Mouse (Mus musculus) left cerebral cortex, postnatal 10 days (tissue): ENCODE measurements around the gene Hspb7. TPM values are rescaled to one million over a fixed set of nuclear protein-coding genes. Genes with fewer than 3 reads are reported as not detected.

Experiments used
- DNase-seq, 2 experiments: peaks; one replicate each; pipeline ENCODE4 v3.0.0; 2021 to 2022; ENCODE audit warnings: low spot score in 2 of 2, mixed read lengths in 1 of 2; ENCODE audit errors: extremely low spot score in 1 of 2
- intact Hi-C: fragments of 180-260 bp; cut with DNase I; formaldehyde crosslinking; loops from one replicate; pipeline ENCODE4 v1.15.1; 2025
- total RNA-seq, 2 experiments: library from RNA; stranded (reverse); gene quantifications; 2 replicates each; pipeline ENCODE4 v1.2.3; 2021

Gene Hspb7
- total RNA-seq, 2 experiments from 2014 or later: 0.11 to 0.20 TPM

- intact Hi-C loops: no loop called here
Measured at GRCm38 (mm10) chr4:141411430-141411992, 9.1 kb upstream of the Hspb7 start.

GRCm38 (mm10) chr4:141415924-141416323 is 4.7 kb upstream of the Hspb7 start, which contains the start of gene Clcnkb:
Clcnkb (minus strand) TSS chr4:141416014.
- intact Hi-C loops: no loop called here
- DNase-seq: peak in 1 of 2 experiments; percentile 15

More at GRCm38 (mm10) chr4:141411430-141411992, 9.1 kb upstream of the Hspb7 start:
- DNase-seq: no peak

GRCm38 (mm10) chr4:141419398-141420191 is 984 bp upstream of the Hspb7 start:
- DNase-seq: no peak
- intact Hi-C loops: no loop called here

- intact Hi-C loops: no loop called here
- no peak for DNase-seq
Measured at GRCm38 (mm10) chr4:141420886-141421285, 307 bp downstream of the Hspb7 start.

GRCm38 (mm10) chr4:141421423-141421822 is 844 bp downstream of the Hspb7 start:
- intact Hi-C loops: no loop called here
- DNase-seq: peak in 1 of 2 experiments; percentile 59

- no peak for DNase-seq
- intact Hi-C loops: no loop called here
Measured at GRCm38 (mm10) chr4:141422841-141423240, 2.3 kb downstream of the Hspb7 start.

- DNase-seq: no peak
- intact Hi-C loops: no loop called here
Measured at GRCm38 (mm10) chr4:141423288-141423687, 2.7 kb downstream of the Hspb7 start.

GRCm38 (mm10) chr4:141423691-141424431 is 3.3 kb downstream of the Hspb7 start:
- DNase-seq: no peak
- intact Hi-C loops: no loop called here

GRCm38 (mm10) chr4:141425484-141426479 is 5.2 kb downstream of the Hspb7 start:
- peak; percentile 74 for DNase-seq
- intact Hi-C loops: loop anchor here (5.0 kb wide), 1 partner anchor 137 kb away; no protein-coding TSS in a partner anchor

GRCm38 (mm10) chr4:141426796-141427745 is 6.5 kb downstream of the Hspb7 start:
- intact Hi-C loops: loop anchor here (5.0 kb wide), 1 partner anchor 135 kb away; no protein-coding TSS in a partner anchor
- no peak for DNase-seq

GRCm38 (mm10) chr4:141427921-141428320 is 7.3 kb downstream of the Hspb7 start:
- DNase-seq: no peak
- intact Hi-C loops: loop anchor here (5.0 kb wide), 1 partner anchor 134 kb away; no protein-coding TSS in a partner anchor

GRCm38 (mm10) chr4:141429381-141429780 is 8.8 kb downstream of the Hspb7 start:
- no peak for DNase-seq
- intact Hi-C loops: loop anchor here (5.0 kb wide), 1 partner anchor 133 kb away; no protein-coding TSS in a partner anchor

GRCm38 (mm10) chr4:141429847-141430246 is 9.3 kb downstream of the Hspb7 start:
- DNase-seq: no peak
- intact Hi-C loops: loop anchor here (5.0 kb wide), 1 partner anchor 132 kb away; no protein-coding TSS in a partner anchor

GRCm38 (mm10) chr4:141430997-141431396 is 10.4 kb downstream of the Hspb7 start:
- peak in 1 of 2 experiments; percentile 63 for DNase-seq
- intact Hi-C loops: no loop called here

- no peak for DNase-seq
- intact Hi-C loops: no loop called here
Measured at GRCm38 (mm10) chr4:141432666-141433065, 12.1 kb downstream of the Hspb7 start.

GRCm38 (mm10) chr4:141433191-141433590 is 12.6 kb downstream of the Hspb7 start:
- no peak for DNase-seq
- intact Hi-C loops: no loop called here

- no peak for DNase-seq
- intact Hi-C loops: no loop called here
Measured at GRCm38 (mm10) chr4:141435974-141436373, 15.4 kb downstream of the Hspb7 start, which contains the start of gene Srarp. Srarp (minus strand) TSS chr4:141436105.
